Mouse (Mus musculus) CH12F3 (cell line): ENCODE results near the gene Avil.

Experiments
- in situ Hi-C: fragments of 300-500 bp; cut with MboI; formaldehyde crosslinking; loops from 2 replicates; pipeline ENCODE4 v1.14.3; 2020; ENCODE audit warnings: low sequenced_read_pairs

Avil gene

GRCm38 (mm10) chr10:127000529-127000928, at the start of gene Avil:
TSS of gene Avil (plus strand) at chr10:127000709.
- in situ Hi-C loops, result no loop called here

- in situ Hi-C loops, result no loop called here
Observed at GRCm38 (mm10) chr10:126952375-126952774, 48.1 kb upstream of the Avil start.

GRCm38 (mm10) chr10:126953029-126953471, 47.5 kb upstream of the Avil start:
- in situ Hi-C loops, result no loop called here

GRCm38 (mm10) chr10:126956692-126957358, 43.7 kb upstream of the Avil start:
- in situ Hi-C loops, result no loop called here

GRCm38 (mm10) chr10:126957359-126958107, 43.0 kb upstream of the Avil start:
- in situ Hi-C loops, result no loop called here

GRCm38 (mm10) chr10:126960496-126960895, 40.0 kb upstream of the Avil start:
- in situ Hi-C loops, result no loop called here

- in situ Hi-C loops, result no loop called here
Observed at GRCm38 (mm10) chr10:126961757-126962156, 38.8 kb upstream of the Avil start.

GRCm38 (mm10) chr10:126962271-126962965, 38.1 kb upstream of the Avil start:
- in situ Hi-C loops, result no loop called here

- in situ Hi-C loops, result no loop called here
Observed at GRCm38 (mm10) chr10:126962966-126963330, 37.6 kb upstream of the Avil start.

- in situ Hi-C loops, result no loop called here
Observed at GRCm38 (mm10) chr10:126963821-126964220, 36.7 kb upstream of the Avil start.

GRCm38 (mm10) chr10:126971363-126972050, 29.0 kb upstream of the Avil start:
- in situ Hi-C loops, result no loop called here

- in situ Hi-C loops, result no loop called here
Observed at GRCm38 (mm10) chr10:126972051-126972725, 28.3 kb upstream of the Avil start.

GRCm38 (mm10) chr10:126972988-126973387, 27.5 kb upstream of the Avil start:
- in situ Hi-C loops, result no loop called here

GRCm38 (mm10) chr10:126975706-126976105, 24.8 kb upstream of the Avil start:
- in situ Hi-C loops, result no loop called here

GRCm38 (mm10) chr10:126977076-126977475, 23.4 kb upstream of the Avil start:
- in situ Hi-C loops, result no loop called here

GRCm38 (mm10) chr10:126978277-126978994, 22.1 kb upstream of the Avil start, which contains the start of gene Ctdsp2:
TSS of gene Ctdsp2 (plus strand) at chr10:126978717.
- in situ Hi-C loops, result no loop called here

- in situ Hi-C loops, result no loop called here
Observed at GRCm38 (mm10) chr10:126979121-126979635, 21.3 kb upstream of the Avil start.

- in situ Hi-C loops, result loop anchor here (5.0 kb wide), 1 partner anchor 62 kb away; no protein-coding TSS in a partner anchor
Observed at GRCm38 (mm10) chr10:126979636-126980151, 20.8 kb upstream of the Avil start.

GRCm38 (mm10) chr10:126980221-126980932, 20.1 kb upstream of the Avil start:
- in situ Hi-C loops, result loop anchor here (5.0 kb wide), 1 partner anchor 63 kb away; no protein-coding TSS in a partner anchor
